Mouse (Mus musculus) lung, postnatal 0 days (tissue): ENCODE measurements around the gene Vps26b. TPM values are rescaled to one million over a fixed set of nuclear protein-coding genes. Genes with fewer than 3 reads are reported as not detected.

Experiments used
- ATAC-seq: fragments of 200-750 bp; cut with Nextera tagmentation; 2 replicates; pipeline ENCODE4 v1.8.0; 2017; ENCODE audit warnings: moderate library complexity
- DNase-seq: peaks from one replicate; pipeline ENCODE4 v3.0.0-alpha.2; 2016; ENCODE audit warnings: low spot score
- H3K27ac ChIP-seq: fragments of 300-500 bp; sonication (generic); 2 replicates; pipeline ENCODE4 v1.5.1; 2014; ENCODE audit warnings: antibody characterized with exemption, mild to moderate bottlenecking, low read length, mixed read lengths
- H3K27me3 ChIP-seq: fragments of 300-500 bp; sonication (generic); replicated peaks from 2 replicates; pipeline ENCODE4 v1.6.1; 2014; ENCODE audit warnings: low read length, mixed read lengths; ENCODE audit not compliant: insufficient read depth
- H3K36me3 ChIP-seq: fragments of 300-500 bp; sonication (generic); 2 replicates; pipeline ENCODE4 v1.6.1; 2014; ENCODE audit warnings: low read length, mixed read lengths; ENCODE audit not compliant: insufficient read depth
- H3K4me1 ChIP-seq: fragments of 300-500 bp; sonication (generic); 2 replicates; pipeline ENCODE4 v1.6.1; 2014; ENCODE audit warnings: antibody characterized with exemption, low read depth, low read length, mixed read lengths; ENCODE audit not compliant: insufficient read depth
- H3K4me2 ChIP-seq: fragments of 300-500 bp; sonication (generic); replicated peaks from 2 replicates; pipeline ENCODE4 v1.6.1; 2014; ENCODE audit warnings: low read depth, mild to moderate bottlenecking, low read length, moderate library complexity, mixed read lengths
- H3K4me3 ChIP-seq: fragments of 300-500 bp; sonication (generic); 2 replicates; pipeline ENCODE4 v1.5.1; 2014; ENCODE audit warnings: low read depth, low read length
- H3K9ac ChIP-seq: fragments of 300-500 bp; sonication (generic); replicated peaks from 2 replicates; pipeline ENCODE4 v1.6.1; 2014; ENCODE audit warnings: low read depth, mild to moderate bottlenecking
- H3K9me3 ChIP-seq: fragments of 300-500 bp; sonication (generic); 2 replicates; pipeline ENCODE4 v1.6.1; 2016; ENCODE audit warnings: low read length, mixed read lengths
- CTCF ChIP-seq: IDR thresholded peaks from 2 replicates; pipeline ENCODE4 v1.5.1; 2016; ENCODE audit warnings: antibody characterized with exemption, mild to moderate bottlenecking
- EP300 ChIP-seq: IDR thresholded peaks from 2 replicates; pipeline ENCODE4 v1.6.1; 2016; ENCODE audit warnings: antibody characterized with exemption, mild to moderate bottlenecking, control low read depth
- WGBS: fragments of 180-500 bp; shearing (Covaris S2); extraction: QIAGEN DNeasy Blood & Tissue Kit; methylation state at CpG from one replicate; pipeline ENCODE4 v1.1.7; 2014; 5-methylcytosine and 5-hydroxymethylcytosine counted together
- polyA plus RNA-seq: library from polyadenylated mRNA; unstranded; fragments of >200 nt; fragmentation: Nextera tagmentation; extraction: Ambion mirVana; gene quantifications from 2 replicates; pipeline ENCODE4 v1.2.1, GENCODE M21; 2015

Vps26b gene
- polyA plus RNA-seq, 1 experiment from 2014 or later = 16.7 TPM

GRCm38 (mm10) chr9:27011572-27011971, 18.3 kb downstream of the Vps26b start:
- DNase-seq = peak; percentile 64
- peak; percentile 78 for ATAC-seq

GRCm38 (mm10) chr9:27009231-27009630, 20.6 kb downstream of the Vps26b start:
- no peaks in the 10 kb centered on the region for H3K9me3 ChIP-seq
- no peak for TF ChIP-seq CTCF
- no peak for TF ChIP-seq EP300
- no peak for DNase-seq
- H3K4me1 ChIP-seq = no peaks in the 10 kb centered on the region
- no peak for ATAC-seq
- peaks cover 45% of the 10 kb centered on the region for H3K36me3 ChIP-seq
- 75% methylated on average over 5 of the region's 5 CpGs for WGBS
- no peak overlapping the region for H3K4me3 ChIP-seq
- H3K27ac ChIP-seq = no peak overlapping the region
- no peak overlapping the region for H3K9ac ChIP-seq
- H3K27me3 ChIP-seq = no peaks in the 10 kb centered on the region
- H3K4me2 ChIP-seq = no peak overlapping the region

More at GRCm38 (mm10) chr9:27011572-27011971, 18.3 kb downstream of the Vps26b start:
- H3K27me3 ChIP-seq = no peaks in the 10 kb centered on the region
- no peak overlapping the region for H3K27ac ChIP-seq
- no peak overlapping the region for H3K4me3 ChIP-seq
- TF ChIP-seq CTCF = no peak
- TF ChIP-seq EP300 = no peak
- no peaks in the 10 kb centered on the region for H3K4me1 ChIP-seq
- peaks cover 38% of the 10 kb centered on the region for H3K36me3 ChIP-seq
- no peak overlapping the region for H3K9ac ChIP-seq
- H3K4me2 ChIP-seq = no peak overlapping the region
- WGBS = 66% methylated on average over 4 of the region's 4 CpGs
- H3K9me3 ChIP-seq = no peaks in the 10 kb centered on the region

- no peak overlapping the region for H3K4me2 ChIP-seq
- TF ChIP-seq EP300 = no peak
- no peak for TF ChIP-seq CTCF
- ATAC-seq (no peak), DNase-seq (no peak)
- no peaks in the 10 kb centered on the region for H3K9me3 ChIP-seq
- 94% methylated on average over 5 of the region's 5 CpGs for WGBS
- no peaks in the 10 kb centered on the region for H3K4me1 ChIP-seq
- peaks cover 51% of the 10 kb centered on the region for H3K36me3 ChIP-seq
- H3K27me3 ChIP-seq = no peaks in the 10 kb centered on the region
- no peak overlapping the region for H3K9ac ChIP-seq
- no peak overlapping the region for H3K4me3 ChIP-seq
- H3K27ac ChIP-seq = no peak overlapping the region
Observed at GRCm38 (mm10) chr9:27006866-27007265, 23.0 kb downstream of the Vps26b start.

DNA sequence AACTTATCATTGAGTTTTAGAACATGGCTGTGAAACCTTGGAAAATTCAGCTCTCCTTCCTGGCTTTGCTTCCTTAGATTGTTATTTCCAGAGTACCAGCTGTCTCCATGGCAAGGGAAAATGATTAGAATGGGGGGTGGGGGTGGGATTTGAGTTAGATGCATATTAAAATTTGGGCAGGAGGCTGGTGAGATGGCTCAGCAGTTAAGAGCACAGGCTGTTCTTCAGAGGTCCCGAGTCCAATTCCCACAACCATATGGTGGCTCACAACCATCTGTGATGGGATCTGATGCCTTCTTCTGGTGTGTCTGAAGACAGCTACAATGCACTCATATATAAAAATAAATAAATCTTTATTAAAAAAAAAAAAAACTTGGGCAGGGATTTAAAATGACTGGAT, 23.9 kb downstream of the Vps26b start:
- no peak for DNase-seq

GRCm38 (mm10) chr9:27005231-27005630, 24.6 kb downstream of the Vps26b start:
- WGBS = 89% methylated on average over 3 of the region's 3 CpGs
- Histone ChIP-seq H3K36me3 (peaks cover 50% of the 10 kb centered on the region), H3K27ac (no peak overlapping the region), H3K9ac (no peak overlapping the region), H3K4me2 (no peak overlapping the region), H3K4me1 (0 out of 2 replicates have a peak, but pooled peaks cover 9% of the 10 kb centered on the region), H3K9me3 (no peaks in the 10 kb centered on the region), H3K4me3 (no peak overlapping the region), H3K27me3 (no peaks in the 10 kb centered on the region)
- ATAC-seq (no peak), DNase-seq (no peak)
- no peak for TF ChIP-seq CTCF
- no peak for TF ChIP-seq EP300

More for the DNA sequence above, 23.9 kb downstream of the Vps26b start:
- WGBS = 97% methylated on average over 1 of the region's 1 CpGs
- 0 out of 2 replicates have a peak, but pooled peaks cover 2% of the 10 kb centered on the region for H3K4me1 ChIP-seq
- H3K4me3 ChIP-seq = no peak overlapping the region
- no peak for ATAC-seq
- H3K27me3 ChIP-seq = no peaks in the 10 kb centered on the region
- no peak overlapping the region for H3K4me2 ChIP-seq
- H3K9me3 ChIP-seq = no peaks in the 10 kb centered on the region
- no peak overlapping the region for H3K27ac ChIP-seq
- no peak overlapping the region for H3K9ac ChIP-seq
- H3K36me3 ChIP-seq = peaks cover 51% of the 10 kb centered on the region
- TF ChIP-seq CTCF = no peak
- TF ChIP-seq EP300 = no peak

DNA sequence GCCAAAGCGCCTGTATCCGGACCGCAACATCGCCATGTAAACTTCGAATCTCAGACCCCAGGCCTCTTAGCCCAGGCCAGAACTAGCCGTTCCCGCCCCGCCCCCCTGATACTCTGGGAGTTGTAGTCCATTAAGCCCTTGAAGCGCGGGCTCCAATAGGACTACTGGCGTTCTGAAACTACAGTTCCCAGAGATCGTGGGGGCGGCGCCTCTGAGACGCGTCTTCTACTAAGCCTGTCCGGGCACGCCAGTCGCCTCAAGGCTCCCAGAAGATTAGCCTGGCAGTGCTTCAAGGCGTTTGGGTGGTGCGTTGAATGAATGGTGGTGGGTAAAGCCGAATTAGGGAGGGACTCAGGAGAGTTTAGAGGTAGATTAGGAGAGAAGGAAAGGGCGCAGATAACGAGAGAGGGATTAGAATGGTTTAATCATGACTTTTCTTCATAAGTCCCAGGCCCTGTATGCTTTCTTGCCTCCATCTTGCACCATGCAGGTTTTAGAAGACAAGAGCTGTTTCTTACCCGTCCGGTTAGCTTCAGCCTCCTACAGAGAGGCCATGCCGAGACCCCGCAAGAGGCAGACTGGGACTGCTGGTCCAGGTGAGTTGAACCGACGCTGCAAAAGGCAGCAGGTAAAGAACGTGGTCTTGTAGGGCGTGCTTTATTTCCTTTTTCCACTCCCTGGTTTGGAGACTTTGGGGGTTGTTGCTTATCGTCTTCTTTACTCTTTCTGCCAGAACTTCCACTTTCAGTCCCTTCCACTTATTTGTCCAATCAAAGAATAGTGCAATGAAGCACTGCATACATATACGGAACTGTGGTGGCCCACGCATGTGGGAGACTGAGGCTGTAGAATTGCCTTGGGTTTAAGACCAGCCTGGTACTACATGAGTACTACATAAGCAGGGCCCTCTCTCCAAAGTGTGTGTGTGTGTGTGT, 30.1 kb downstream of the Vps26b start, which contains the start of the genes Acad8 and Thyn1:
Gene Acad8, minus strand, starts transcription at position 106 of the 935 bp plus-strand sequence.
Gene Thyn1, plus strand, starts transcription at position 250 of the 935 bp plus-strand sequence.
- peak; percentile 99 for DNase-seq
- Histone ChIP-seq H3K36me3 (peaks cover 10% of the 10 kb centered on the region; the same call in 1 of the 2 replicates), H3K9me3 (no peaks in the 10 kb centered on the region), H3K27me3 (no peaks in the 10 kb centered on the region), H3K27ac (peak within 1 kb of the TSS; percentile 80), H3K4me3 (peak within 1 kb of the TSS; percentile 75), H3K4me1 (0 out of 2 replicates have a peak, but pooled peaks cover 10% of the 10 kb centered on the region), H3K9ac (peak within 1 kb of the TSS; percentile 71), H3K4me2 (peak within 1 kb of the TSS; percentile 69)
- ATAC-seq = peak; percentile 100
- WGBS = under 1% methylated on average over 35 of the region's 35 CpGs
- TF ChIP-seq EP300 (no peak), CTCF (peak; percentile 19; the same call in 1 of the 2 replicates)
